ENCODE assay signal across 20 mouse cellular contexts in genomic region chr9:46085898-46086297, GRCm38 (mm10).
DNase-seq lines count a peak whose midpoint lies in the region; ATAC-seq and TF ChIP-seq lines count a peak whose summit lies in the region.
"Had no signal": no experiment of that assay in that cellular context is flagged by ENCODE, and none has a peak within 500 bp of the region (broad histone marks: within the 10 kb centered on the region; RNA-seq: fewer than 3 reads in every experiment).

No protein-coding gene starts in this region.

- DNase-seq in midbrain, embryonic 14.5 days = peak; percentile 11
- DNase-seq in midbrain, postnatal 0 days (ENCODE audit: low spot score) = no peak
- no peak for DNase-seq in ovary, postnatal 14 days (ENCODE audit: low spot score)
- DNase-seq: adrenal gland, postnatal 14 days; cerebellum, adult 2 months; cerebellum, postnatal 36 days; gastrocnemius, postnatal 10 days; layer of hippocampus, adult 9-11 months; lung, embryonic 14.5 days; retina, postnatal 1 day; thymus, postnatal 14 days had no signal

- no peaks in the 10 kb centered on the region for H3K9me3 ChIP-seq in intestine, embryonic 16.5 days (ENCODE audit: control insufficient read depth, low read length)
- no peaks in the 10 kb centered on the region for H3K9me3 ChIP-seq in intestine, embryonic 15.5 days
- no peaks in the 10 kb centered on the region for H3K9me3 ChIP-seq in midbrain, embryonic 14.5 days (ENCODE audit: control insufficient read depth, low read length)
- H3K9me3 ChIP-seq in midbrain, postnatal 0 days (ENCODE audit: low read length) = no peaks in the 10 kb centered on the region
- H3K9me3 ChIP-seq in liver, embryonic 16.5 days (replicated peaks; ENCODE audit: control insufficient read depth, low read length) = no peaks in the 10 kb centered on the region
- H3K9me3 ChIP-seq in forebrain, embryonic 13.5 days (replicated peaks) = no peaks in the 10 kb centered on the region
- H3K9me3 ChIP-seq: heart, embryonic 10.5 days; hindbrain, embryonic 15.5 days; midbrain, embryonic 12.5 days had no signal

- H3K9ac ChIP-seq in intestine, embryonic 16.5 days (ENCODE audit: low read depth, low read length) = no peak overlapping the region
- H3K9ac ChIP-seq in intestine, embryonic 15.5 days = no peak overlapping the region
- H3K9ac ChIP-seq in midbrain, embryonic 14.5 days (replicated peaks; ENCODE audit: low read length) = no peak overlapping the region
- H3K9ac ChIP-seq in midbrain, postnatal 0 days (replicated peaks; ENCODE audit: low read length, poor library complexity, severe bottlenecking) = no peak overlapping the region
- no peak overlapping the region for H3K9ac ChIP-seq in liver, embryonic 16.5 days (ENCODE audit: low read depth, low read length)
- H3K9ac ChIP-seq in forebrain, embryonic 13.5 days = no peak overlapping the region
- H3K9ac ChIP-seq: hindbrain, embryonic 15.5 days; lung, embryonic 14.5 days; midbrain, embryonic 12.5 days had no signal

- peak; percentile 77 for ATAC-seq in intestine, embryonic 16.5 days
- ATAC-seq in intestine, embryonic 15.5 days = no peak; the same call in 1 of the 2 replicates
- ATAC-seq in midbrain, embryonic 14.5 days (ENCODE audit: low FRiP score, low TSS enrichment) = no peak
- ATAC-seq in midbrain, postnatal 0 days (ENCODE audit: low FRiP score) = no peak
- ATAC-seq in liver, embryonic 16.5 days (ENCODE audit: low read depth) = no peak
- no peak for ATAC-seq in forebrain, embryonic 13.5 days
- ATAC-seq: activated CD4-positive, CD25-positive, alpha-beta regulatory T cell, adult 4 months; forebrain, embryonic 14.5 days had no signal

- H3K27me3 ChIP-seq in intestine, embryonic 16.5 days (replicated peaks; ENCODE audit: control insufficient read depth, insufficient read depth, low read length) = no peaks in the 10 kb centered on the region
- no peaks in the 10 kb centered on the region for H3K27me3 ChIP-seq in intestine, embryonic 15.5 days (replicated peaks)
- H3K27me3 ChIP-seq in midbrain, embryonic 14.5 days (ENCODE audit: control insufficient read depth, insufficient read depth, low read length) = no peaks in the 10 kb centered on the region
- no peaks in the 10 kb centered on the region for H3K27me3 ChIP-seq in midbrain, postnatal 0 days (ENCODE audit: insufficient read depth, low read length)
- H3K27me3 ChIP-seq in liver, embryonic 16.5 days (ENCODE audit: control insufficient read depth, insufficient read depth, low read depth, low read length) = no peaks in the 10 kb centered on the region
- no peaks in the 10 kb centered on the region for H3K27me3 ChIP-seq in forebrain, embryonic 13.5 days
- H3K27me3 ChIP-seq: hindbrain, embryonic 15.5 days; midbrain, embryonic 12.5 days had no signal

- H3K27ac ChIP-seq in intestine, embryonic 16.5 days (ENCODE audit: low read length) = no peak overlapping the region
- no peak overlapping the region for H3K27ac ChIP-seq in intestine, embryonic 15.5 days
- no peak overlapping the region for H3K27ac ChIP-seq in midbrain, embryonic 14.5 days (replicated peaks; ENCODE audit: low read depth, low read length)
- H3K27ac ChIP-seq in midbrain, postnatal 0 days (ENCODE audit: low read depth, low read length) = no peak overlapping the region
- H3K27ac ChIP-seq in liver, embryonic 16.5 days (ENCODE audit: low read length) = peak overlapping the region; percentile 61; the same call in 1 of the 2 replicates
- H3K27ac ChIP-seq in forebrain, embryonic 13.5 days = no peak overlapping the region
- H3K27ac ChIP-seq: heart, embryonic 10.5 days; hindbrain, embryonic 15.5 days; midbrain, embryonic 12.5 days had no signal

- H3K4me1 ChIP-seq in intestine, embryonic 16.5 days (ENCODE audit: control insufficient read depth, insufficient read depth, low read length) = peaks cover 5% of the 10 kb centered on the region
- H3K4me1 ChIP-seq in intestine, embryonic 15.5 days (replicated peaks) = no peaks in the 10 kb centered on the region
- H3K4me1 ChIP-seq in midbrain, embryonic 14.5 days (ENCODE audit: control insufficient read depth, insufficient read depth, low read length) = 0 out of 2 replicates have a peak, but pooled peaks cover 4% of the 10 kb centered on the region
- H3K4me1 ChIP-seq in midbrain, postnatal 0 days (ENCODE audit: insufficient read depth, low read length) = peaks cover 4% of the 10 kb centered on the region; the same call in 1 of the 2 replicates
- no peaks in the 10 kb centered on the region; the same call in 1 of the 2 replicates for H3K4me1 ChIP-seq in liver, embryonic 16.5 days (ENCODE audit: control insufficient read depth, low read depth, low read length)
- peaks cover 23% of the 10 kb centered on the region for H3K4me1 ChIP-seq in forebrain, embryonic 13.5 days

- TF ChIP-seq CTCF in midbrain, postnatal 0 days (IDR thresholded peaks at IDR 0.05) = no peak

- no peak overlapping the region for H3K4me2 ChIP-seq in intestine, embryonic 16.5 days (ENCODE audit: low read depth, low read length)
- H3K4me2 ChIP-seq in intestine, embryonic 15.5 days (replicated peaks) = no peak overlapping the region
- no peak overlapping the region for H3K4me2 ChIP-seq in midbrain, embryonic 14.5 days (ENCODE audit: low read length)
- H3K4me2 ChIP-seq in midbrain, postnatal 0 days (ENCODE audit: low read depth, low read length, poor library complexity, severe bottlenecking) = no peak overlapping the region
- no peak overlapping the region for H3K4me2 ChIP-seq in liver, embryonic 16.5 days (ENCODE audit: low read depth, low read length)
- H3K4me2 ChIP-seq in forebrain, embryonic 13.5 days = no peak overlapping the region
- H3K4me2 ChIP-seq: hindbrain, embryonic 15.5 days; lung, embryonic 14.5 days; midbrain, embryonic 12.5 days had no signal

- no peak overlapping the region for H3K4me3 ChIP-seq in intestine, embryonic 16.5 days (ENCODE audit: low read length)
- H3K4me3 ChIP-seq in intestine, embryonic 15.5 days (replicated peaks) = no peak overlapping the region
- no peak overlapping the region for H3K4me3 ChIP-seq in midbrain, embryonic 14.5 days (replicated peaks; ENCODE audit: low read depth, low read length)
- H3K4me3 ChIP-seq in midbrain, postnatal 0 days (ENCODE audit: low read depth, low read length) = no peak overlapping the region
- no peak overlapping the region for H3K4me3 ChIP-seq in liver, embryonic 16.5 days (ENCODE audit: low read depth, low read length)
- no peak overlapping the region for H3K4me3 ChIP-seq in forebrain, embryonic 13.5 days
- H3K4me3 ChIP-seq: heart, embryonic 10.5 days; hindbrain, embryonic 15.5 days; midbrain, embryonic 12.5 days had no signal

- H3K36me3 ChIP-seq in intestine, embryonic 16.5 days (ENCODE audit: control insufficient read depth, insufficient read depth, low read length) = no peaks in the 10 kb centered on the region
- H3K36me3 ChIP-seq in intestine, embryonic 15.5 days = no peaks in the 10 kb centered on the region
- no peaks in the 10 kb centered on the region for H3K36me3 ChIP-seq in midbrain, embryonic 14.5 days (ENCODE audit: control insufficient read depth, insufficient read depth, low read length)
- H3K36me3 ChIP-seq in midbrain, postnatal 0 days (ENCODE audit: insufficient read depth, low read length) = no peaks in the 10 kb centered on the region
- no peaks in the 10 kb centered on the region for H3K36me3 ChIP-seq in liver, embryonic 16.5 days (ENCODE audit: control insufficient read depth, insufficient read depth)
- no peaks in the 10 kb centered on the region for H3K36me3 ChIP-seq in forebrain, embryonic 13.5 days (ENCODE audit: poor library complexity, severe bottlenecking)
- H3K36me3 ChIP-seq: hindbrain, embryonic 15.5 days; midbrain, embryonic 12.5 days had no signal

- 65% methylated on average over 7 of the region's 7 CpGs for WGBS in intestine, embryonic 16.5 days
- WGBS in intestine, embryonic 15.5 days = 59% methylated on average over 6 of the region's 7 CpGs
- 50% methylated on average over 6 of the region's 7 CpGs for WGBS in midbrain, embryonic 14.5 days
- WGBS in midbrain, postnatal 0 days = 53% methylated on average over 6 of the region's 7 CpGs
- 60% methylated on average over 7 of the region's 7 CpGs for WGBS in liver, embryonic 16.5 days (ENCODE audit: insufficient replicate concordance)
- 74% methylated on average over 7 of the region's 7 CpGs for WGBS in forebrain, embryonic 13.5 days
